Mouse (Mus musculus): ENCODE data around the gene Fosl1. TPM values are rescaled to one million over a fixed set of nuclear protein-coding genes. Genes with fewer than 3 reads are reported as not detected.

Gene Fosl1
- total and polyA plus RNA-seq, 3 experiments: 0.16 to 1.2 TPM; not detected in 1

- DNase-seq: no peak
Observed at GRCm38 (mm10) chr19:5481398-5481797, 34.1 kb downstream of the Fosl1 start.

GRCm38 (mm10) chr19:5483386-5484359, 36.3 kb downstream of the Fosl1 start:
- no peak for DNase-seq

GRCm38 (mm10) chr19:5484496-5484895, 37.1 kb downstream of the Fosl1 start:
- DNase-seq: no peak

GRCm38 (mm10) chr19:5485371-5485770, 38.0 kb downstream of the Fosl1 start:
- no peak for DNase-seq

GRCm38 (mm10) chr19:5485821-5486220, 38.5 kb downstream of the Fosl1 start:
- no peak for DNase-seq

GRCm38 (mm10) chr19:5486286-5486685, 38.9 kb downstream of the Fosl1 start:
- no peak for DNase-seq

GRCm38 (mm10) chr19:5486771-5487170, 39.4 kb downstream of the Fosl1 start:
- no peak for DNase-seq

- peak; percentile 98 for DNase-seq
Observed at GRCm38 (mm10) chr19:5487768-5488550, 40.6 kb downstream of the Fosl1 start, which contains the start of gene Mus81. TSS of gene Mus81 (minus strand) at chr19:5488402.

GRCm38 (mm10) chr19:5488878-5489571, 41.7 kb downstream of the Fosl1 start:
- DNase-seq: peak; percentile 98

- DNase-seq: peak; percentile 9
Observed at GRCm38 (mm10) chr19:5489721-5490120, 42.4 kb downstream of the Fosl1 start.

- peak; percentile 97 for DNase-seq
Observed at GRCm38 (mm10) chr19:5490313-5490897, 43.1 kb downstream of the Fosl1 start, which contains the start of gene Cfl1. TSS of gene Cfl1 (plus strand) at chr19:5490455.

- peak; percentile 92 for DNase-seq
Observed at GRCm38 (mm10) chr19:5490898-5491708, 43.8 kb downstream of the Fosl1 start.

GRCm38 (mm10) chr19:5492641-5493040, 45.3 kb downstream of the Fosl1 start:
- DNase-seq: no peak

GRCm38 (mm10) chr19:5493301-5493721, 46.0 kb downstream of the Fosl1 start:
- DNase-seq: peak; percentile 56

GRCm38 (mm10) chr19:5494314-5494713, 47.0 kb downstream of the Fosl1 start:
- no peak for DNase-seq

GRCm38 (mm10) chr19:5495353-5496051, 48.2 kb downstream of the Fosl1 start:
- peak; percentile 8 for DNase-seq

GRCm38 (mm10) chr19:5496052-5496370, 48.7 kb downstream of the Fosl1 start:
- no peak for DNase-seq

GRCm38 (mm10) chr19:5500330-5500875, 53.1 kb downstream of the Fosl1 start:
- peak; percentile 69 for DNase-seq

- no peak for DNase-seq
Observed at GRCm38 (mm10) chr19:5503687-5504086, 56.3 kb downstream of the Fosl1 start, which contains the start of gene 1700020D05Rik. TSS of gene 1700020D05Rik (minus strand) at chr19:5503787.
